Mouse (Mus musculus): ENCODE results near the gene Noct. TPM values are rescaled to one million over a fixed set of nuclear protein-coding genes. Genes with fewer than 3 reads are reported as not detected.

Gene Noct
- polyA plus RNA-seq, 1 experiment from 2014 or later, result 28.8 TPM

DNA sequence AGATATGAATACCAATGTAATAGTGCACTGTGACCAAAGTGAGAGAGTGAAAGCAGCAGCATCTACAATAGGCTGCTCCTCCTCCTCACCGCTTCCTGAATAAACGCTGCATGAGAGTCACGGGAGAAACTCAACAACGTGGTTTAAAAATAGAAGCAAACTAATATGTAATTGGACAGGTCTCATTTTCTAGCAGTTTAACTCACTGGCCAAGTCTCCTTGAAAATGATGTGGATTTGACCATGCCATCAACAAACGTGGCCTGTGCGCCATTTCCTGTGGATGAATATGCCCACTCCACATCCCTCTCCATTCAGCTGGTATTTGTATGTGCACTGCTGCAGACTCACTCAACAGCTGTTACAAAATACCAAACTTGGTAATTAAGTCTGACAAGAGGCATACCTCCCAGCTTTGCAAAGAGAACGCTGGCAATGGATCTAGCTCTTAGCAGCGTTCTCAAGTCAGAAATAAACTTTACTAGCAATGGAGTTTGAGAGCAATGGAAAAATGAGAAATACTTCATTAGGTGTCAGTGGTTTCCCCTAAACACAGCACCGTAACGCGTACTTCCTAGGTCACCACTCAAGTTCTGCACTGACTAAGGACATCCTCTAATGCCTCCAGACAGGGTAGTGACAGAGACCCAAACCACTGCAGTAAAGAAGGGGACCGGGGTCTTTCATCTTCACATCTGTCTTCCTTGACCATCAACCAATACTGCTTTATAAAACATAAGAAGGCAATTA is 46.0 kb downstream of the Noct start:
- no peak overlapping the region for H3K4me3 ChIP-seq (ENCODE audit: low read length)
- H3K4me1 ChIP-seq (ENCODE audit: control insufficient read depth, insufficient read depth, low read depth, low read length), result peaks cover 5% of the 10 kb centered on the region
- no peak overlapping the region for H3K27ac ChIP-seq (ENCODE audit: low read depth, low read length)
- WGBS, result 88% methylated on average over 12 of the region's 12 CpGs
- H3K27me3 ChIP-seq (replicated peaks; ENCODE audit: control insufficient read depth, insufficient read depth, low read length), result no peaks in the 10 kb centered on the region
- H3K9me3 ChIP-seq (ENCODE audit: control insufficient read depth, low read length), result no peaks in the 10 kb centered on the region
- H3K4me2 ChIP-seq (ENCODE audit: low read length), result no peak overlapping the region
- H3K36me3 ChIP-seq (ENCODE audit: control insufficient read depth, insufficient read depth, low read length), result peaks cover 3% of the 10 kb centered on the region
- no peak overlapping the region for H3K9ac ChIP-seq (ENCODE audit: low read depth, low read length)
- ATAC-seq, result no peak

DNA sequence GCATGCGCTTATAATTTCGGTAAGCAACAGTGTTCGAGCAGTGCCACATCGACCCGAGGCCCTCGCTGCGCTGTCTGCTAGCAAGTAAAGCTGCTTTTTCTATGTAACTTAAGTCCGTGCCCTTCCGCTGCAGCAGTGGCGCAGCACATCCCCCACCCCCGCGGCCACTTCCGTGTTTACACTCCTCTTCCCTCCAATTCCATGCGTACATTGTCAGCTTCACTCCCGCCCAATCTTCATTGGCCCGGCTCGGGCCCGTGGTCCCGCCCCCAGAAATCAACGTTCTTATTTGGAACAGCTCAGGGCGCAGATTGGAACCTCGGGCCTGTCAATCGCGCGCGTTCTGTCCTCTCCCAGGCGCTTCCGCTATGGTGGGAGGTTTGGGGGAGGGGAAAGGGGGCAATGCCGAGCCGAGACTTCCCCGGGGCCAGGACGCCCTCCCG is 51.7 kb downstream of the Noct start:
- H3K4me2 ChIP-seq (ENCODE audit: low read length), result peak overlapping the region; percentile 69
- H3K9ac ChIP-seq (ENCODE audit: low read depth, low read length), result peak overlapping the region; percentile 82
- peak overlapping the region; percentile 88 for H3K4me3 ChIP-seq (ENCODE audit: low read length)
- H3K36me3 ChIP-seq (ENCODE audit: control insufficient read depth, insufficient read depth, low read length), result no peaks in the 10 kb centered on the region
- H3K27me3 ChIP-seq (replicated peaks; ENCODE audit: control insufficient read depth, insufficient read depth, low read length), result no peaks in the 10 kb centered on the region
- peak; percentile 98 for ATAC-seq
- H3K27ac ChIP-seq (ENCODE audit: low read depth, low read length), result peak overlapping the region; percentile 85
- peaks cover 9% of the 10 kb centered on the region for H3K4me1 ChIP-seq (ENCODE audit: control insufficient read depth, insufficient read depth, low read depth, low read length)
- H3K9me3 ChIP-seq (ENCODE audit: control insufficient read depth, low read length), result no peaks in the 10 kb centered on the region
- under 1% methylated on average over 31 of the region's 33 CpGs for WGBS

DNA sequence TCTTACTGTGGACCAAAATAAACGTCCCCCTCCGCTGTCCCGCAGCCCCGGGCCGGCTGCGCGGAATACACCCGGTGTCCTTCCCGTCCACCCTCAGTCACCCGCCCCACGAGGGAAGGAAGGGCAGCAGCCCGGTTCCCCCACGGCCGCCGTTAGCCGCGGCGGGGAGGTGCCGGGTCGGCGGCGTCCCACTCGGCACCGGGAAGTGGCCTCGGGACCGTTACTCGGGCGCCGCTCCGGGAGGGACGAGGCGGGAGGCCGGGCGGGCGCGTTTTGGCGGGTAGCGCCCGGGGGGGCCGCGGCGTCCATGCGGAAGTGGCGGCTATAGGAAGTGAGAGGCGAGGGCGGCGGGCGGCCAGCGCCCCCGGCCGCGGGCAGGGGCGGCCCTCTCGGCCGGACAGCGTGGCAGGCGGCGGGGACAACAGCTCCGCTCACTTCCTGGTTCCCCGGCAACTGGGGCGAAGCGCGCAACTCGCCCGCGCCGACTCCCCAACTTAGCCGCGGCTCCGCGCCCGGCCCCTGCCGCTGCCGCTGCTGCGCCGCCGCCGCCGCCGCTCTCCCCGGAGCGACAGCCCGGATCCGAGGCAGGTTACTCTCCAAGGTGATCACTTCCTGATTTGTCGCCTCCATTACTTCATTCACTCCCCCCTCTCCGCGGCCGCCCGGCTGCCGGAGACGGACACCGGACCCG is 52.3 kb downstream of the Noct start:
- H3K4me1 ChIP-seq (ENCODE audit: control insufficient read depth, insufficient read depth, low read depth, low read length), result peaks cover 9% of the 10 kb centered on the region
- ATAC-seq, result peak; percentile 19
- H3K27me3 ChIP-seq (replicated peaks; ENCODE audit: control insufficient read depth, insufficient read depth, low read length), result no peaks in the 10 kb centered on the region
- peak overlapping the region; percentile 82 for H3K9ac ChIP-seq (ENCODE audit: low read depth, low read length)
- H3K9me3 ChIP-seq (ENCODE audit: control insufficient read depth, low read length), result no peaks in the 10 kb centered on the region
- H3K36me3 ChIP-seq (ENCODE audit: control insufficient read depth, insufficient read depth, low read length), result no peaks in the 10 kb centered on the region
- H3K4me2 ChIP-seq (ENCODE audit: low read length), result peak overlapping the region; percentile 60
- under 1% methylated on average over 48 of the region's 93 CpGs for WGBS
- H3K27ac ChIP-seq (ENCODE audit: low read depth, low read length), result peak overlapping the region; percentile 85
- peak overlapping the region; percentile 88 for H3K4me3 ChIP-seq (ENCODE audit: low read length)

DNA sequence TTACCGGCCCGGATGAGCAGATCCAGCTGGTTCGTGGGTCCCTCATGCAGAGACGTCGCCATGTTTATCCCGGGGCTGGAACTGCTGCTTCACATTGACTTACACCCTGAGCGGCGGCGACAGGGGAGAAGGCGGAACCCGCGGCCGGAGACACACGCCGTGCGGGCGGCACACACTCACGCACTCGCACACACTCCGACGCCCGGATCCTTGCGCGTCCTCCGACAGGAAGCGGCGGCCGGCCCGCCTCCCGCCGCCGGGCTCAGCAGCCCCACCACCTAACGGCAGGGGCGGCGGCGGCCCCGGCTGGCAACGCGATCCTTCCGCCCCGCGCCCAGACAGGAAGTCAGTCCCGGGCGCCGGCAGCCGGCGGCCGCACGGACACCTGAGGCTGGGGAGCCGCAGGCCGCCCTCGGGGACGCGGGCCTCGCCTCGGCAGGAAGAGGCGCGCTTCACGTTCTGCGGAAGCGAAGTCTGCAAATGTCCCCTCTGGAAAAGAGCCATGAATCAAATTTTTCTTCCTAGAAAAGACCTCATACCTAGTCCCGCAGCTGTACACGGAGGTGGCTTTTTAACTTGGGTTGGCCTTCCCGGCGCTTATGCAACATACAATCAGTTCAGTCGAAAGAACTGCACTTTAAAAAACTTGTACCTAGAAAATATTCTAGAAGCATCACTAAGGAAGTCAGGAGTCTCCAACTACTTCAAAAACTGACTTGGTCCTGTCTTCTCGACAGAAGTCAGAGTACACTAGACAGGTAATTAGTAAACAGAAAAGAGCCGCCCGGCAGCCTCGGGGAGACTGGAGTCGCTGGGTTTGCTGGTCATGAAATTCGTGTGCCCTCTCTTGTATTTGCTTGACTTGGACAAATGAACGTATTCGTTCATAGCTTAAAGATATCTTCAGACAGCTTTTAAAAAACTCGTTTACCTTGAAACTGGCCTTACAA is 53.2 kb downstream of the Noct start:
- peak; percentile 61 for ATAC-seq
- WGBS, result under 1% methylated on average over 74 of the region's 75 CpGs
- H3K27me3 ChIP-seq (replicated peaks; ENCODE audit: control insufficient read depth, insufficient read depth, low read length), result no peaks in the 10 kb centered on the region
- H3K4me3 ChIP-seq (ENCODE audit: low read length), result peak overlapping the region; percentile 88
- H3K9ac ChIP-seq (ENCODE audit: low read depth, low read length), result peak overlapping the region; percentile 82
- peak overlapping the region; percentile 85 for H3K27ac ChIP-seq (ENCODE audit: low read depth, low read length)
- H3K4me1 ChIP-seq (ENCODE audit: control insufficient read depth, insufficient read depth, low read depth, low read length), result peaks cover 9% of the 10 kb centered on the region
- H3K9me3 ChIP-seq (ENCODE audit: control insufficient read depth, low read length), result no peaks in the 10 kb centered on the region
- peak overlapping the region; percentile 60 for H3K4me2 ChIP-seq (ENCODE audit: low read length)
- H3K36me3 ChIP-seq (ENCODE audit: control insufficient read depth, insufficient read depth, low read length), result no peaks in the 10 kb centered on the region

DNA sequence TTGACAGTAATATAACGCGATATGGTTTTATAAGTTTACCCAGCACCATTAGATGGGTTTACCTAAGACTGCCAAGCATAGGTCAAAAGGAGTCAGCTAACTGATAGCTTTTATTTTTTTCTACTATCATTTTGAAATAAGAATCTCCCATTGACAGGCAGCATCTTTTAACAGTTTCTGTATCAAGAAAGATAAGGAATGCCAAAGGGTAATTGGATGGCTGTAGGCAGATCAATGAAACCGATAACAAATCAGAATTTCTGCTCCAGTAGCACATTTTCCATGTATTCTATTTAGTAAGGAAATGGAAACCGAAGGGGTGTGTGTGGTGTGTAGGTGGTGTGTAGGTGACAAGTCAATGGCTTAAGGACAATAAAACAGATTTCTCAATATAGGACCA is 54.2 kb downstream of the Noct start:
- WGBS, result 81% methylated on average over 4 of the region's 4 CpGs
- Histone ChIP-seq H3K9ac (ENCODE audit: low read depth, low read length) (no peak overlapping the region), H3K9me3 (ENCODE audit: control insufficient read depth, low read length) (no peaks in the 10 kb centered on the region), H3K4me1 (ENCODE audit: control insufficient read depth, insufficient read depth, low read depth, low read length) (peaks cover 9% of the 10 kb centered on the region), H3K27ac (ENCODE audit: low read depth, low read length) (no peak overlapping the region), H3K36me3 (ENCODE audit: control insufficient read depth, insufficient read depth, low read length) (no peaks in the 10 kb centered on the region), H3K27me3 (replicated peaks; ENCODE audit: control insufficient read depth, insufficient read depth, low read length) (no peaks in the 10 kb centered on the region), H3K4me2 (ENCODE audit: low read length) (no peak overlapping the region), H3K4me3 (ENCODE audit: low read length) (no peak overlapping the region)
- no peak for ATAC-seq

DNA sequence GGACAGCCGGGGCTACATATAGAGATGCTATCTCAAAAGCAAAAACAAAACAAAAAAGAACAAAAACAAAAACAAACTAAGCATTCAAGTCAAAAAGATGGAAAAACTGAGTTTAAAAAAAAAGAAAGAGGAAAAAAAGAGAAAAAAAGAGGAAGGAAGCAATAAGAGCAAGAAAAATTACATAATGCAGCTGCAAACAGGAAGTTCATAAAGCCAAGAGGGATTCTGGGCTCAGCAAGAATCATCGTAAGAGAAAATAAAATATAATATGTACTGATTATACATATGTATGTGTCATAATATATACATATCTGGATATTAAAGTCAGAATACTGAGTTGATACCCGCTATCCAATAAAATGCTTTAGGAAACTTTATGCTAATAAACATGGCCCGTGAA is 57.5 kb downstream of the Noct start:
- no peak overlapping the region for H3K9ac ChIP-seq (ENCODE audit: low read depth, low read length)
- H3K27me3 ChIP-seq (replicated peaks; ENCODE audit: control insufficient read depth, insufficient read depth, low read length), result no peaks in the 10 kb centered on the region
- no peak overlapping the region for H3K27ac ChIP-seq (ENCODE audit: low read depth, low read length)
- ATAC-seq, result no peak
- no peak overlapping the region for H3K4me2 ChIP-seq (ENCODE audit: low read length)
- no peaks in the 10 kb centered on the region; the same call in 1 of the 2 replicates for H3K4me1 ChIP-seq (ENCODE audit: control insufficient read depth, insufficient read depth, low read depth, low read length)
- WGBS, result 96% methylated on average over 4 of the region's 4 CpGs
- no peaks in the 10 kb centered on the region for H3K36me3 ChIP-seq (ENCODE audit: control insufficient read depth, insufficient read depth, low read length)
- no peak overlapping the region for H3K4me3 ChIP-seq (ENCODE audit: low read length)
- H3K9me3 ChIP-seq (ENCODE audit: control insufficient read depth, low read length), result no peaks in the 10 kb centered on the region

DNA sequence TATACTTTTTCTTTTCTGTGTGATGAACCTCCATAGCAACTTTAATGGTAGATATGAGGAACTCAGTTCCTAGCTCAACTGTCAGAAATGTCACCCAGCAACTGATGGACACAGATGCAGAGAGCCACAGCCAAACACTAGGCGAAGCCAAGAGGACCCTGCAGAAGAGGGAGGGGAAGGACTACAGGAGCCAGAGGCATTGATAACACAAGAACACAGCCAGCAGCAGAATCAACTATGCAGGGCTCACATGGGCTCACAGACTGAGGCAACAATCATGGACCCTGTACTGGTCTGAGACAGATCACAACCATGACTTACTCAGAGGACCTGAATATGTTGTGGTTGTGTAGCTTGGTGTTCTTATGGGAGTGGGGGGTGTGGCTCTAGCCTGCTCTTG is 60.1 kb downstream of the Noct start:
- Histone ChIP-seq H3K9me3 (ENCODE audit: control insufficient read depth, low read length) (no peaks in the 10 kb centered on the region), H3K27ac (ENCODE audit: low read depth, low read length) (no peak overlapping the region), H3K27me3 (replicated peaks; ENCODE audit: control insufficient read depth, insufficient read depth, low read length) (no peaks in the 10 kb centered on the region), H3K4me3 (ENCODE audit: low read length) (no peak overlapping the region), H3K36me3 (ENCODE audit: control insufficient read depth, insufficient read depth, low read length) (no peaks in the 10 kb centered on the region), H3K9ac (ENCODE audit: low read depth, low read length) (no peak overlapping the region), H3K4me2 (ENCODE audit: low read length) (no peak overlapping the region), H3K4me1 (ENCODE audit: control insufficient read depth, insufficient read depth, low read depth, low read length) (no peaks in the 10 kb centered on the region)
- no peak for ATAC-seq
- WGBS, result 58% methylated on average over 1 of the region's 1 CpGs

DNA sequence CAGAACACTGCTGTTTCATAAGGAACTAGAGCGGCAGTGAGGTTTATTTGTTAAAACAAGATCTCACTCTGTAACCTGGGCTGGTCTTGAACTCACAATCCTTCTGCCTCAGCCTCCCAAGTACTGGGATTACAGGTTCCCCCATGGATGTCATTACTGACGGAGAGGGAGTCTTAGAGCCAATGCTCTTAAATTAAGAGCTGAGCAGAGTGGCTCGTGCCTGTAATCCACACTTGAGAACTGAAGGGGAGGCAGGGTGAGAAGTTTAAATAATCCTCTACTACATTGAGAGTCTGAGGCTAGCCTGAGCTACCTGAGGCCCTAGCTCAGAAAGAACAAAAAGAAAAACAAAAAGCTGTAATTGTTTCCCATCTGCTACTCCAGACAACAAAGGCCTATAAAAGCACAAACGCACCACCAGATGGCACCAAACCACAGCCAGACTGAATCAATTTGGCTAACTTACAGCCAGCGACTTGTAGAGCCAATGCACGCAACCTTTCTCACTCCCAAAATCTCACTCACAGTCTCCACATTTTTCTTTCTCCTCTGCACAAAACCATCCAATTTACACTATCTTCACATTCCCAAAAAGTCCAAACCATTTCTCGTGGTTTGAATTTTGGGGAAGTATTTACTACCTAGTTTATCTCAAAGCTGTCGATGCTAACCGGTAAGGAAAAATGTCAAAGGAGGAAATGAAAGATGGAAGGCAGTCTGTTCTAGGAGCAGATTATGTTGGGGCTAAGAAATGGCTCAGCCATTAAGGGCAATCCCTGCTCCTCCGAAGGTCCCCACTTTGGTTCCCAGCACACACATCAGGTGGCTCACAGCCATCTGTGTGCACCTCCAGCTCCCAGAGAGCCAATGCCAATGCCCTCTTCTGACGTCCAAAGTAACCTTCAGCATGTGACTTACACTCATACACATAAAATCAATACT is 64.9 kb downstream of the Noct start:
- Histone ChIP-seq H3K4me3 (ENCODE audit: low read length) (no peak overlapping the region), H3K9ac (ENCODE audit: low read depth, low read length) (no peak overlapping the region), H3K4me2 (ENCODE audit: low read length) (no peak overlapping the region; the same call in 1 of the 2 replicates), H3K36me3 (ENCODE audit: control insufficient read depth, insufficient read depth, low read length) (no peaks in the 10 kb centered on the region), H3K9me3 (ENCODE audit: control insufficient read depth, low read length) (no peaks in the 10 kb centered on the region), H3K27ac (ENCODE audit: low read depth, low read length) (peak overlapping the region; percentile 42; the same call in 1 of the 2 replicates), H3K27me3 (replicated peaks; ENCODE audit: control insufficient read depth, insufficient read depth, low read length) (no peaks in the 10 kb centered on the region), H3K4me1 (ENCODE audit: control insufficient read depth, insufficient read depth, low read depth, low read length) (no peaks in the 10 kb centered on the region)
- 53% methylated on average over 11 of the region's 11 CpGs for WGBS
- ATAC-seq, result peak; percentile 87

Data from hindbrain, embryonic 16.5 days (tissue).